Mouse (Mus musculus) urinary bladder, postnatal 4 days (tissue): ENCODE results near the gene Adk.
"Not testable (repeated sequence)": the region's sequence is repeated elsewhere in the genome, so short reads cannot be mapped to it uniquely, and the experiment has no call there.

Experiments
- DNase-seq, 2 experiments: peaks; one replicate each; pipeline ENCODE4 v3.0.0; 2021 to 2022; ENCODE audit warnings: low spot score in 2 of 2

The Adk gene

GRCm38 (mm10) chr14:21484199-21484598 is 431.8 kb downstream of the Adk start:
- no peak for DNase-seq

GRCm38 (mm10) chr14:21484693-21485092 is 432.3 kb downstream of the Adk start:
- DNase-seq, result no peak

DNA sequence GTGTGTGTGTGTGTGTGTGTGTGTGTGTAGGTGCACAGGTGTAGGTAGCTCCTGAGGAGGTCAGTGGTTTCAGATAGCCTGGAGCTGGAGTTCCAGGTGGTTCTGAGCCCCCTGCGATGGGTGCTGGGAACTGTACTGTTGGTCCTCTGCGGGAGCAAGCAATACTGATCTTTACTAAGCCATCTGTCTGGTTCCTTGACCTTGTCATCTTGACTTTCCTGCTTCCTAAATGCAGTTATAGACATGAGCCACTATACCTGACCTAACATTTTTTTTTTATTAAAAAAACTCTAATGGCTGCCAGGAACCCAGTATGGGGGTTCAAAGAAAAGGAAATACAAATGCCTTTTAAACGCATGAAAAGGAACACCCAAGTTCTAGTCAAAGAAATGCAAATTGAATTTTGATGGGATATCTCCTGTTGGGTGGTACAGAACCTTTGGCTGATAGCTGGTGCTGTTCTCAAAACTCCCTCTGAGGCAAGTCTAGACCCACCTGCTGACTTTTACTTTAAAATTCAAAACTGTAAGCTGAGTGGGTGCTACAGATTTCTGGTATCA is 433.7 kb downstream of the Adk start:
- no peak for DNase-seq

- not testable (repeated sequence) for DNase-seq
These were observed 434.8 kb downstream of the Adk start for GRCm38 (mm10) chr14:21487135-21487534.

DNA sequence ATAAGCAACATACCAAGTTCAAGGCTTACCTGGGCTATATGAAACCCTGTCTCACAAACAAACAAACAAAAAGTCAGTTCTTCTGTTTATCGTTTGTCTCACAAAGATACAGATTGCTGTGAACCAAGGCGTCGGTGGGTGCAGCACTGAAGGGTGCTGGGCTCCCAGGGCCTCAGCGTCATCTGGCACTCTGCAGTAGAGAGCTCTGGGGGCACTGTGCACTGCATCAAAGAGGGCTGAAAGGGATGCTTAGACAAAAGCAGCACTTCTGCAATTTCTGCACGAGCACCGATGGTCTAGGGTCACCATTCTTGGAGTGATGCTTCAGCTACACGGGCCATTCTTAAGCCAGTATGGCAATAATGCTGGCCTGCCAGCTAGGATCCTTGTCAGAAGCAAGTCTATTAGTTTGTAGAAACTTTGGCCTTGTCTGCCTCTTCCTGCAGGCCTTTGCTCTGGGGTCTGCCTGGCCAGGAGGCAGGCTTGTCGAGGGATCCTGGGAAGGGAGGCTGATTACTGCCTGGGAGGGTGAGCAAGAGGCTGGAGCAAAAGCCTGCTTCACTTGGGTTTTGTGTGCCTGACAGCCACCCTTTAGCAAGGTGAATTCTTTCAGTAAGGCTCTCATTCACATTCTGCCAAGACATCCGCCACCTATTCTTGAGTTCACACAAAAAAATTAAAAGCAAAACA is 436.2 kb downstream of the Adk start:
- not testable (repeated sequence) for DNase-seq

DNA sequence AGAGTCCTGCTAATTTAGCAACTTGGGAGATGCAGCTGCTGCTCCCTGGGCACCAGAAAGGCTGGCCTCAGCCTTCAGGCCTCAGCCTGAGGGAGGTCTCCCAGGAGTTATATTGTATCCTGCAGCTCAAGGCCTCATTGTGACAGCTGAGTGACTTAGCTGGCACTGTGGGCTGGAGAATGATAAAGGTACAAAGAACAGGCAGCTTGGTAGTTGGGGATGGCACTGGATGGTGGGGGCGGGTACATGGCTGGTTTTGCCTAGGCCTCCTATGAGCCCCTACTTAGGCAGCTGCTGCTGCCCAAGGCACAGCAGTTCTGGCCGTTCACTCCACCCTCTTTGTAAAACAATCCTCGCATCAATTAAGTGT is 436.7 kb downstream of the Adk start:
- no peak for DNase-seq

DNA sequence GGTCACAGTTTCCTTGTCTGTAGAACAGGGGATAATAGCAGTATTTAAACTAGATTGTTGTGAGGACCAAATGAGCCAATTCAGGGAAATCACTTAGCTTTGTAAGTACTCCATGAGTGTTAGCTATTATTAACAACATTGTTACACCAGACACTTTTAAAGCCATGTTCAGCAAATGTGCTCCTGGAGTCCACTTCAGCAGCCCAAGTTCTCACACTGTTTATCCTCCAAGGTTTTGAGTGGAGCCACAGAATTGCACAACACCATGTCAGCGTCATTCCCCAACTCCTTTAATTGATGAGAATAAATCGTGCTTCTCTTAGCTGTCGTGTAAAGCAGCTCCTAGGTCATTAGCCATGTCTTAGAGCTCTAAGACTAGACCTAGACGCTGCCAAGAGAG is 437.8 kb downstream of the Adk start:
- no peak for DNase-seq
